In genomic region chr6:115758981-115759435, GRCm38 (mm10) we compare ENCODE assay signal across 10 mouse cellular contexts. TPM values are rescaled to one million over a fixed set of nuclear protein-coding genes. Genes with fewer than 3 reads are reported as not detected.
A peak's percentile ranks its signal among the peaks of the same experiment; 100 is the strongest.
DNase-seq lines count a peak whose midpoint lies in the region; ATAC-seq and TF ChIP-seq lines count a peak whose summit lies in the region.
"Had no signal": no experiment of that assay in that cellular context is flagged by ENCODE, and none has a peak within 500 bp of the region (broad histone marks: within the 10 kb centered on the region; RNA-seq: fewer than 3 reads in every experiment).

No protein-coding gene starts in this region.

- WGBS in bone marrow, adult 2 months = 3% methylated on average over 9 of the region's 9 CpGs

- DNase-seq in kidney, postnatal 10 days = peak; percentile 16
- DNase-seq in kidney, adult 9 months = no peak
- DNase-seq in testis, postnatal 10 days (ENCODE audit: low spot score) = no peak
- DNase-seq in cerebellum, adult 8-10 months = no peak
- no peak for DNase-seq in heart, adult 18-20 months

- H3K4me3 ChIP-seq in bone marrow, adult 2 months (replicated peaks; ENCODE audit: control insufficient read depth, low read depth, low read length) = peak overlapping the region; percentile 63
- H3K4me3 ChIP-seq: hindbrain, embryonic 15.5 days; midbrain, embryonic 13.5 days had no signal

- peak; percentile 28; the same call in 1 of the 2 replicates for TF ChIP-seq POLR2A in bone marrow, adult 2 months (IDR thresholded peaks at IDR 0.05; ENCODE audit: borderline replicate concordance, control insufficient read depth, low read depth, low read length)

- peaks cover 5% of the 10 kb centered on the region for H3K4me1 ChIP-seq in bone marrow, adult 2 months (ENCODE audit: control insufficient read depth, insufficient read depth, low read length)

- no peak for TF ChIP-seq CTCF in bone marrow, adult 2 months (IDR thresholded peaks at IDR 0.05; ENCODE audit: control insufficient read depth, insufficient read depth, low read length)

- peak overlapping the region; percentile 73 for H3K27ac ChIP-seq in bone marrow, adult 2 months (ENCODE audit: control insufficient read depth, insufficient read depth, low read depth, low read length, poor library complexity)
- H3K27ac ChIP-seq: hindbrain, embryonic 15.5 days; midbrain, embryonic 13.5 days had no signal

- peak; percentile 65 to 70 for ATAC-seq in hematopoietic stem cell, adult 5-6 weeks (replicated peaks in 1 of 2; ENCODE audit: insufficient read depth in 1 of 2, low FRiP score in 2 of 2, low TSS enrichment in 1 of 2, low read depth in 1 of 2, poor library complexity in 2 of 2, severe bottlenecking in 2 of 2)
- ATAC-seq in monocyte, adult 5-6 weeks (replicated peaks; ENCODE audit: insufficient number of reproducible peaks, low FRiP score, low TSS enrichment, poor library complexity, severe bottlenecking) = 0 out of 2 replicates have a peak, but pooled peaks have one; percentile 16
- ATAC-seq: midbrain, embryonic 13.5 days had no signal

RNA-seq across cellular contexts. Expression of gene Tmem40, which starts 3.2 kb away (rescaled TPM):
- polyA plus RNA-seq in bone marrow, adult 2 months (2011; ENCODE audit: insufficient read depth, insufficient read length, low replicate concordance, missing spikeins) = 45.6 and 84.4 TPM in 2 replicates
- total RNA-seq in hematopoietic stem cell, adult 5-6 weeks (2017) = 20.8 and 62.5 TPM in 2 replicates
- 3.1 to 13.5 TPM in 2 of 3 replicates, not detected in the other for total RNA-seq in monocyte, adult 5-6 weeks (2017)
- total RNA-seq in heart, adult 18-20 months (2021) = under 1 TPM; 0.54 to 0.60 TPM

RNA-seq across cellular contexts. Expression of gene Cand2, which starts 15.3 kb away (rescaled TPM):
- 0.23 and 1.3 TPM in 2 replicates for polyA plus RNA-seq in bone marrow, adult 2 months (2011; ENCODE audit: insufficient read depth, insufficient read length, low replicate concordance, missing spikeins)
- 7.1 and 8.6 TPM in 2 replicates for total RNA-seq in hematopoietic stem cell, adult 5-6 weeks (2017)
- total RNA-seq in monocyte, adult 5-6 weeks (2017) = 0.10 to 0.53 TPM (median 0.19 TPM) in 3 replicates
- 10 to 100 TPM; 73.3 to 76.6 TPM for total RNA-seq in heart, adult 18-20 months (2021)

RNA-seq across cellular contexts. Expression of gene Rpl32, which starts 49.5 kb away (rescaled TPM):
- polyA plus RNA-seq in bone marrow, adult 2 months (2011; ENCODE audit: insufficient read depth, insufficient read length, low replicate concordance, missing spikeins) = 1,266 and 1,894 TPM in 2 replicates
- 6,333 and 6,615 TPM in 2 replicates for total RNA-seq in hematopoietic stem cell, adult 5-6 weeks (2017)
- total RNA-seq in monocyte, adult 5-6 weeks (2017) = 1,916 to 2,189 TPM (median 2,052 TPM) in 3 replicates
- total RNA-seq in heart, adult 18-20 months (2021) = 100 to 1,000 TPM; 616 to 693 TPM
